Mouse (Mus musculus): ENCODE results near the gene Snx11. TPM values are rescaled to one million over a fixed set of nuclear protein-coding genes. Genes with fewer than 3 reads are reported as not detected.

Snx11 gene
- polyA plus RNA-seq, 1 experiment: 4.0 TPM

GRCm38 (mm10) chr11:96761984-96762383, 15.4 kb downstream of the Snx11 start:
- peak overlapping the region; percentile 53 for H3K27ac ChIP-seq (replicated peaks; ENCODE audit: low read depth, low read length)
- no peak overlapping the region for H3K4me3 ChIP-seq (ENCODE audit: insufficient read depth, low read depth, low read length)
- peaks cover 38% of the 10 kb centered on the region for H3K4me1 ChIP-seq (ENCODE audit: control insufficient read depth, insufficient read depth, insufficient read length, low read length)

GRCm38 (mm10) chr11:96760042-96760441, 17.3 kb downstream of the Snx11 start:
- H3K4me1 ChIP-seq (ENCODE audit: control insufficient read depth, insufficient read depth, insufficient read length, low read length): peaks cover 26% of the 10 kb centered on the region
- no peak overlapping the region for H3K4me3 ChIP-seq (ENCODE audit: insufficient read depth, low read depth, low read length)
- H3K27ac ChIP-seq (replicated peaks; ENCODE audit: low read depth, low read length): peak overlapping the region; percentile 62

GRCm38 (mm10) chr11:96758402-96758801, 19.0 kb downstream of the Snx11 start:
- H3K4me3 ChIP-seq (ENCODE audit: insufficient read depth, low read depth, low read length): no peak overlapping the region
- H3K27ac ChIP-seq (replicated peaks; ENCODE audit: low read depth, low read length): no peak overlapping the region
- peaks cover 12% of the 10 kb centered on the region; the same call in 1 of the 2 replicates for H3K4me1 ChIP-seq (ENCODE audit: control insufficient read depth, insufficient read depth, insufficient read length, low read length)

GRCm38 (mm10) chr11:96757421-96757820, 19.9 kb downstream of the Snx11 start:
- peaks cover 3% of the 10 kb centered on the region; the same call in 1 of the 2 replicates for H3K4me1 ChIP-seq (ENCODE audit: control insufficient read depth, insufficient read depth, insufficient read length, low read length)
- no peak overlapping the region for H3K4me3 ChIP-seq (ENCODE audit: insufficient read depth, low read depth, low read length)
- H3K27ac ChIP-seq (replicated peaks; ENCODE audit: low read depth, low read length): no peak overlapping the region

DNA sequence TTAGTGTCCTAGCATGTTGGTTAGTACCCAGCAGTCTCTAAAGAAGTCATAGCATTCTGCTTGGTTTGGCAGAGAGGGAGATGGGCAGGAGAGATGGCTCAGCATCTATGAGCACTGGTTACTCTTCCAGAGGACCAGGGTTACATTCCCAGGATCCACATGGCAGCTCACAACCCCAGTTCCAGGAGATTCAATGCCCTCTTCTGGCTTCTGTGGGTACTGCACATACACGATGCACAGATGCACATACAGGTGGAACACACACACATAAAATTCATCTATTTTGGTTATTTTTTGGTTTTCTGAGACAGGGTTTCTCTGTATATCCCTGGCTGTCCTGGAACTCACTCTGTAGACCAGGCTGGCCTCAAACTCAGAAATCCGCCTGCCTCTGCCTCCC, 22.1 kb downstream of the Snx11 start:
- no peaks in the 10 kb centered on the region for H3K4me1 ChIP-seq (ENCODE audit: control insufficient read depth, insufficient read depth, insufficient read length, low read length)
- no peak overlapping the region for H3K4me3 ChIP-seq (ENCODE audit: insufficient read depth, low read depth, low read length)
- no peak overlapping the region for H3K27ac ChIP-seq (replicated peaks; ENCODE audit: low read depth, low read length)

DNA sequence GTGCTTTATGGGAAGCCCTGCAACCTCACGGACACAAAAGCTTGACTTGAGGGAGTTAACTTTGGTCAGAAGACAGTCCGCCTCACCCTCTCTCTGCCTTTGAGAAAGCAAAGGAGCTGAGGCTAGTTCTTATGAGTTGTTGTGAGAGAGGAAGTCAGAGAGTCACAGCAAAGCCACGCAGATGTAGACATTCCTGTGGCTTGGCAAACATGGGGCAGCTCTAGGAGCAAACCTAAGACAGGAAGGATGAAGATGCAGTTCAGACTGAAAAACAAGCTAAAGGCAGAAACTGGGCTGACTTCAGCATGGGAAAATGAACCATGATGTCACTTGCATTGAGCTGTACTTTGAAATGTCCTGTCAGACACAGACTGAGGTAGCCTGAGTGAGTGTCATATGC, 29.8 kb downstream of the Snx11 start:
- Histone ChIP-seq H3K27ac (replicated peaks; ENCODE audit: low read depth, low read length) (no peak overlapping the region), H3K4me3 (ENCODE audit: insufficient read depth, low read depth, low read length) (no peak overlapping the region), H3K4me1 (ENCODE audit: control insufficient read depth, insufficient read depth, insufficient read length, low read length) (no peaks in the 10 kb centered on the region)

- Histone ChIP-seq H3K4me3 (ENCODE audit: insufficient read depth, low read depth, low read length) (no peak overlapping the region), H3K4me1 (ENCODE audit: control insufficient read depth, insufficient read depth, insufficient read length, low read length) (no peaks in the 10 kb centered on the region), H3K27ac (replicated peaks; ENCODE audit: low read depth, low read length) (no peak overlapping the region)
Measured at GRCm38 (mm10) chr11:96746648-96747047, 30.7 kb downstream of the Snx11 start.

DNA sequence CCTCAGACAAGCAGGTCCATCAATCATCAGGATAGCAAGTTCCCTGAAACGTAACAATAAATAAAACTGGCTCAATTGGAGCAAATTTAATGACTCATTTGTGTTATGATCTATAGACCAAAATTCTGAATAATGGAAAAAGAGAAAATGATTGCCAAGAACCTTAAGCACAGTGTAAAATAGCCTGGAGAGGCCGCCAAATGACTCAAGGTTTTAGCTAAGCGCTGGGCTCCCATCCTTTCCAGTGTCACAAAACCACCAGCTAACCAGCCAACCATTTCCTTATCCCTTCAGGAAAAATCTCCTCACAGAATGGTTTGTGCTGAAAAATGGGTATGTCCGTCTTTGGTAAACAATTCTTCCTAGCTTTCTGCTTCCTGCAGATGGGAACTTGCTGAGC, 33.5 kb downstream of the Snx11 start:
- Histone ChIP-seq H3K4me3 (ENCODE audit: insufficient read depth, low read depth, low read length) (no peak overlapping the region), H3K4me1 (ENCODE audit: control insufficient read depth, insufficient read depth, insufficient read length, low read length) (no peaks in the 10 kb centered on the region), H3K27ac (replicated peaks; ENCODE audit: low read depth, low read length) (no peak overlapping the region)

- Histone ChIP-seq H3K27ac (replicated peaks; ENCODE audit: low read depth, low read length) (no peak overlapping the region), H3K4me1 (ENCODE audit: control insufficient read depth, insufficient read depth, insufficient read length, low read length) (no peaks in the 10 kb centered on the region), H3K4me3 (ENCODE audit: insufficient read depth, low read depth, low read length) (no peak overlapping the region)
Measured at GRCm38 (mm10) chr11:96743000-96743399, 34.4 kb downstream of the Snx11 start.

DNA sequence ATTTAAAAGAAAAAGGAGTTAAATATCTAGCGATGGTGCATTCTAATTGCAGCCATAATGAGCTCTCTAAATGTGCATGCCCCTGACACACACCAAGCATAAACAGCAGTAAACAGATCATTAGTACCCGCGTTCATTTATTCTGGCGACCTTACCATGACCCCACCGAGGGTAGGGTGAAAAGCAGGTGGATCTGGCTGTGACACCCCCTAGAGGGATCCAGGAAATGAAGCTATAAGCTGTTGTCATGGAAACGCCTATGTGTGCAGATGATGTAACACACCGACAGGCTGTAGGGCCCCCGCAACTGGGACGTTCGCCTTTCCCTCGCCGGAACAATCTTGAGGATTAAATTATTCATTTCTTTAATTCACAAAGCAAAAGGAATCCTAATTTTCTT, 35.4 kb downstream of the Snx11 start:
- Histone ChIP-seq H3K4me1 (ENCODE audit: control insufficient read depth, insufficient read depth, insufficient read length, low read length) (no peaks in the 10 kb centered on the region), H3K4me3 (ENCODE audit: insufficient read depth, low read depth, low read length) (no peak overlapping the region), H3K27ac (replicated peaks; ENCODE audit: low read depth, low read length) (no peak overlapping the region)

DNA sequence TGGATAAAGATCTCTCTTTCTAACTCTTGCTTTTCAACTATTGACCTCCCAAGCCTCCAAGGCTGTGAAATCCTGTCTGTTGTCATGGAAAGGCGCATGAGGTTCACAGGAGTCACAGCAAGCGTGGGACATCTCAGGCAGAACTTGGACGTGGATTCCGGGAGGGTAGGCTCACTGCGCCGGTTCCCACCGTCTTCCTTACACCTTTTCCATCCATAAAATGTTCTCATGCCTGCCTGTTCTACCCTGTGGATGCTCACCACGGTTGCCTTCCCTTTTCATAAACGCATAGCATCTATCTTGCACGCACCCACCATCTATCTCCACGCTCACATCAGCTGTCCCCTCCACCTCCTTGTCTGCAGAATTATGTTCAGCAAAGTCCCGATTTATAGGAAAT, 36.6 kb downstream of the Snx11 start:
- Histone ChIP-seq H3K4me1 (ENCODE audit: control insufficient read depth, insufficient read depth, insufficient read length, low read length) (no peaks in the 10 kb centered on the region), H3K27ac (replicated peaks; ENCODE audit: low read depth, low read length) (no peak overlapping the region), H3K4me3 (ENCODE audit: insufficient read depth, low read depth, low read length) (no peak overlapping the region)

DNA sequence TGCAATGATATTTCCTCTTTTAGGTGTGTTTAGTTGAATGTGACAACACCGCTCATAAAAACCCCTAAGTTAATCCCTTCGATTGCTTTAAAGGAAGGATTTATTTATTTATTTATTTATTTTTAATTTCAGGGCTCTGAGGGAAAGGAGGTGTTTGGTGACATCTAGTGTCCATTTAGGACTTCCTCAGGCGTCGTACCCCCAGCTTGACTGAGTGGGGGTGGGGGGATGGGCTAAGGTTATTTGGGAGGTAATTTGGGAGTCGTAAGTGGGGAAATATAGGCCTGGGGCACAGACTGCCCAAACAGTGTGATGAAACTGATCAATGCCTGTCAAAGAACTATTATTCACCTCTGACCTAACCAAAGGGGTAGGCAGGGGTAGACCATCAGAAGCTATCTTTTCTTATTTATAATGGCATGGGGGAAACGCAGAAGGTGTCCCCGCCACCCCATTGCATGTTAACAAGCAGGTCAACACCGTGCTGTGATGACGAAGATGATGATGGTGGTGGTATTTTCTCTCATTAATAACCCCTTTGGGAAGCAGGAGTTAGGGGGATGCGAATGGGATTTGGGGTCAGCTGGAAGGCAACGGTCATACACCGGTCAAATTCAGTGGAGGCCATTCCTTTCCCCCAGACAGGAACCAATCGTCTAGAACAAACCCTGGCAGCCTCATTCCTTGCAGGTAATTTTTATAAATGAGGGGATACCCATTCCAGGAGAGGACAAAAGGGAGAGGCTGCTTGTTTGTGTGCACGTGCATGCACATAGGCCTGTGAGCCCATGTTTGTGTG, 39.5 kb downstream of the Snx11 start:
- Histone ChIP-seq H3K27ac (replicated peaks; ENCODE audit: low read depth, low read length) (no peak overlapping the region), H3K4me1 (ENCODE audit: control insufficient read depth, insufficient read depth, insufficient read length, low read length) (no peaks in the 10 kb centered on the region), H3K4me3 (ENCODE audit: insufficient read depth, low read depth, low read length) (no peak overlapping the region)

DNA sequence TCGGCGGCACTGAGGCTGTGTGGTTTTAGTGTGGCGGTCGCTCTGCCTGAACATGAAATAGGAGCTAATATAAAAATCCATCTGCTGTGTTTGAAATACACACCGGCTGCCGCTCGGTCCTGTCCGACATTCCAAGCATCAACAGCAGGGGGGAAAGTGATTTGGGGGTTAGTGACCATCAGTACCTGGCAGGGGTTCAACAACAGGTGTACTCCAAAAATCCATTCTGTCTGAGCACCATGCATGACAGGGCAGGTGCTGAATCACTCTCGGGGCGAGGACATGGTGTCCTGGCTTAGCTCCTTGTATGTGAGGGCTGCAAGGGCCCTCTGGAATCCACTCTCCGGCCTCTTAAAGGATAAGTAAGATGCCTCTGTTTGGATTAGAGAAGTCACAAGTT, 41.0 kb downstream of the Snx11 start:
- Histone ChIP-seq H3K4me3 (ENCODE audit: insufficient read depth, low read depth, low read length) (peak overlapping the region; percentile 48), H3K27ac (replicated peaks; ENCODE audit: low read depth, low read length) (no peak overlapping the region), H3K4me1 (ENCODE audit: control insufficient read depth, insufficient read depth, insufficient read length, low read length) (no peaks in the 10 kb centered on the region)

DNA sequence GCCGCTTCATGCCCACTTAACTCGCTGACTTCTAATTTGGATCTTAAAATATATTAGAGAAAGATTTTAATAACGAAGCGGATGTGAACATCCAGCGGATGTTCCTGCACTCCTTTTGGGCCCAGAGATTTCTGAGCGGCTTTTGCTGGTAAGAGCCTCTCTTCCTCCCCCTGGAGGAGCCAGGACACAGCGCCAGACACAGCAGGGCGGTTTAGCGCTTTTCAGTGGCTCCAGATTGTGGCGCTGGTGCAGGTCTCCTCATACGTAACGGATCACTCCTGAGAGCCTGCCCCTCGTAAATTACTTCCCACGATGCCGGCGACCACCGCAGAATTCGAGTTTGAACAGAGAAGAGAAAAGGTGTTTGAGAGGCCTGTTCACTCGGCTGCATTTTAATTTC, 41.5 kb downstream of the Snx11 start:
- no peaks in the 10 kb centered on the region for H3K4me1 ChIP-seq (ENCODE audit: control insufficient read depth, insufficient read depth, insufficient read length, low read length)
- H3K4me3 ChIP-seq (ENCODE audit: insufficient read depth, low read depth, low read length): peak overlapping the region; percentile 48

GRCm38 (mm10) chr11:96732657-96733056, 44.7 kb downstream of the Snx11 start:
- Histone ChIP-seq H3K4me3 (ENCODE audit: insufficient read depth, low read depth, low read length) (no peak overlapping the region), H3K27ac (replicated peaks; ENCODE audit: low read depth, low read length) (no peak overlapping the region), H3K4me1 (ENCODE audit: control insufficient read depth, insufficient read depth, insufficient read length, low read length) (no peaks in the 10 kb centered on the region)

More for the DNA sequence above, 41.5 kb downstream of the Snx11 start:
- H3K27ac ChIP-seq (replicated peaks; ENCODE audit: low read depth, low read length): no peak overlapping the region

- no peak overlapping the region for H3K27ac ChIP-seq (replicated peaks; ENCODE audit: low read depth, low read length)
- H3K4me3 ChIP-seq (ENCODE audit: insufficient read depth, low read depth, low read length): no peak overlapping the region
- no peaks in the 10 kb centered on the region for H3K4me1 ChIP-seq (ENCODE audit: control insufficient read depth, insufficient read depth, insufficient read length, low read length)
Measured at GRCm38 (mm10) chr11:96730327-96730726, 47.0 kb downstream of the Snx11 start.
